Mouse (Mus musculus): ENCODE results near the gene Mrfap1.

- TF ChIP-seq POLR2A (IDR thresholded peaks at IDR 0.05; ENCODE audit: extremely low read depth, insufficient read depth, low read length) (no peak), CTCF (IDR thresholded peaks at IDR 0.05; ENCODE audit: extremely low read depth, insufficient read depth, low read length) (no peak)
These were observed 10.5 kb upstream of the Mrfap1 start for GRCm38 (mm10) chr5:36807106-36807505.
